Mouse (Mus musculus): ENCODE measurements around the gene Actb. TPM values are rescaled to one million over a fixed set of nuclear protein-coding genes. Genes with fewer than 3 reads are reported as not detected.
A peak's percentile ranks its signal among the peaks of the same experiment; 100 is the strongest.

Gene Actb
- total and polyA plus RNA-seq, 3 experiments: 1,403 to 4,417 (median 3,042) TPM

- no peak for TF ChIP-seq CHD2 (IDR thresholded peaks at IDR 0.05; ENCODE audit: low read length)
- no peak for TF ChIP-seq ETS1 (IDR thresholded peaks at IDR 0.05; ENCODE audit: low read depth, low read length)
- no peak for TF ChIP-seq USF1 (IDR thresholded peaks at IDR 0.05; ENCODE audit: low read depth, low read length)
- TF ChIP-seq NELFE (IDR thresholded peaks at IDR 0.05; ENCODE audit: low read depth, low read length): no peak
- no peak for TF ChIP-seq BHLHE40 (IDR thresholded peaks at IDR 0.05; ENCODE audit: borderline replicate concordance, low read depth, low read length)
- TF ChIP-seq SIN3A (IDR thresholded peaks at IDR 0.05; ENCODE audit: low read length): no peak
- no peak for TF ChIP-seq ZNF384 (IDR thresholded peaks at IDR 0.05; ENCODE audit: low read depth, low read length)
- TF ChIP-seq EP300 (IDR thresholded peaks at IDR 0.05; ENCODE audit: low read depth in 1 of 2, low read length in 2 of 2): no peak
- TF ChIP-seq E2F4 (IDR thresholded peaks at IDR 0.05; ENCODE audit: borderline replicate concordance, low read depth, low read length): no peak
- peak; percentile 50 for TF ChIP-seq ZC3H11A (IDR thresholded peaks at IDR 0.05; ENCODE audit: low read depth, low read length)
- TF ChIP-seq MYB (IDR thresholded peaks at IDR 0.05; ENCODE audit: low read depth, low read length): no peak
- TF ChIP-seq GATA1 (IDR thresholded peaks at IDR 0.05; ENCODE audit: low read depth, low read length): no peak
- no peak for TF ChIP-seq NRF1 (IDR thresholded peaks at IDR 0.05; ENCODE audit: insufficient read depth, low read depth, low read length, poor library complexity, severe bottlenecking)
- TF ChIP-seq SMC3 (IDR thresholded peaks at IDR 0.05; ENCODE audit: low read depth, low read length): peak; percentile 72
- no peak for TF ChIP-seq MAZ (IDR thresholded peaks at IDR 0.05; ENCODE audit: low read depth, low read length)
- TF ChIP-seq RAD21 (IDR thresholded peaks at IDR 0.05; ENCODE audit: low read depth, low read length): peak; percentile 64
- no peak for TF ChIP-seq MEF2A (IDR thresholded peaks at IDR 0.05; ENCODE audit: extremely low read depth, insufficient replicate concordance, low read depth, low read length, poor library complexity, severe bottlenecking)
Measured at GRCm38 (mm10) chr5:142940393-142940792, 33.8 kb upstream of the Actb start (continued).

GRCm38 (mm10) chr5:142937956-142938727 is 31.6 kb upstream of the Actb start:
- 0 out of 4 replicates have a peak, but pooled peaks of 1 of the 2 experiments have one; percentile 23 for TF ChIP-seq POLR2A (IDR thresholded peaks at IDR 0.05; ENCODE audit: control insufficient read depth in 1 of 2, insufficient read depth in 1 of 2, low read depth in 1 of 2, low read length in 2 of 2, poor library complexity in 1 of 2)
- no peak for TF ChIP-seq SIN3A (IDR thresholded peaks at IDR 0.05; ENCODE audit: low read length)
- no peak for TF ChIP-seq MAFK (IDR thresholded peaks at IDR 0.05; ENCODE audit: borderline replicate concordance, low read depth, low read length)
- peak; percentile 85 for DNase-seq (ENCODE audit: low read depth, low spot score)
- no peaks in the 10 kb centered on the region for H3K79me2 ChIP-seq (ENCODE audit: control insufficient read depth, insufficient read depth, low read length, poor library complexity)
- no peak overlapping the region for H3K4me3 ChIP-seq (ENCODE audit: control insufficient read depth in 1 of 2, insufficient read depth in 1 of 2, low read depth in 2 of 2, low read length in 2 of 2)
- no peak overlapping the region for H3K9ac ChIP-seq (ENCODE audit: control insufficient read depth, low read depth, low read length, poor library complexity, severe bottlenecking)
- peaks cover 0 to 7% of the 10 kb centered on the region in 2 experiments; a peak in 2 of 4 replicates for H3K4me1 ChIP-seq (ENCODE audit: control insufficient read depth in 1 of 2, insufficient read depth in 2 of 2, low read length in 2 of 2)
- no peaks in the 10 kb centered on the region for H3K27me3 ChIP-seq (ENCODE audit: control insufficient read depth in 1 of 2, insufficient read depth in 2 of 2, low read length in 2 of 2)
- H3K27ac ChIP-seq (ENCODE audit: control insufficient read depth, low read depth, low read length): no peak overlapping the region
- H3K9me3 ChIP-seq (replicated peaks; ENCODE audit: insufficient read depth, low read length): no peaks in the 10 kb centered on the region
- H3K36me3 ChIP-seq (ENCODE audit: control insufficient read depth in 1 of 2, insufficient read depth in 2 of 2, low read length in 2 of 2): peaks cover 0 to 5% of the 10 kb centered on the region in 2 experiments; a peak in 1 of 4 replicates

Data from MEL (cell line).